Mouse (Mus musculus) CH12.LX (cell line): ENCODE data around the gene Ctbp1. TPM values are rescaled to one million over a fixed set of nuclear protein-coding genes. Genes with fewer than 3 reads are reported as not detected.

ENCODE experiments used
- DNase-seq: peaks from one replicate; pipeline ENCODE4 v3.0.0-alpha.2; 2013; ENCODE audit errors: extremely low read depth
- H3K27ac ChIP-seq: 2 replicates; pipeline ENCODE4 v1.5.1; 2012; ENCODE audit warnings: low read depth, mild to moderate bottlenecking, control low read depth, moderate library complexity; ENCODE audit not compliant: insufficient read depth
- H3K27me3 ChIP-seq: replicated peaks from 2 replicates; pipeline ENCODE3; 2012; ENCODE audit warnings: inconsistent platforms
- H3K36me3 ChIP-seq, 2 experiments: replicated peaks in 1 of 2; 2 replicates each; pipeline versions ENCODE3 to v1.6.1; 2012; ENCODE audit warnings: inconsistent platforms in 1 of 2, low read length in 1 of 2, mild to moderate bottlenecking in 1 of 2, mixed read lengths in 1 of 2, moderate library complexity in 1 of 2; ENCODE audit not compliant: control insufficient read depth in 1 of 2, insufficient read depth in 1 of 2
- H3K4me1 ChIP-seq, 2 experiments: 2 replicates each; pipeline ENCODE4 v1.6.1; 2012; ENCODE audit warnings: inconsistent platforms in 1 of 2, moderate library complexity in 1 of 2; ENCODE audit not compliant: insufficient read depth in 2 of 2, control insufficient read depth in 1 of 2
- H3K4me2 ChIP-seq: 2 replicates; pipeline ENCODE4 v1.6.1; 2012; ENCODE audit warnings: low read depth, mild to moderate bottlenecking, control low read depth; ENCODE audit not compliant: poor library complexity, insufficient read depth, severe bottlenecking
- H3K4me3 ChIP-seq, 3 experiments: fragments of 150-350 bp in 1 of 3; sonication (generic) in 1 of 3; replicated peaks in 1 of 3; 2 replicates each; pipeline versions ENCODE3 to v1.5.1; 2011 to 2012; ENCODE audit warnings: low read depth in 2 of 3, low read length in 2 of 3, mild to moderate bottlenecking in 2 of 3, moderate library complexity in 2 of 3, control low read depth in 1 of 3, improper control_type of control experiment in 1 of 3, inconsistent platforms in 1 of 3, mixed read lengths in 1 of 3; ENCODE audit not compliant: poor library complexity in 1 of 3
- H3K79me2 ChIP-seq: replicated peaks from 2 replicates; pipeline ENCODE4 v1.6.1; 2012; ENCODE audit warnings: mild to moderate bottlenecking, moderate library complexity; ENCODE audit not compliant: control insufficient read depth, poor library complexity, insufficient read depth, severe bottlenecking; ENCODE audit errors: extremely low read depth
- H3K9ac ChIP-seq: 2 replicates; pipeline ENCODE4 v1.6.1; 2012; ENCODE audit warnings: low read depth, mild to moderate bottlenecking, control low read depth, moderate library complexity; ENCODE audit not compliant: insufficient read depth
- H3K9me3 ChIP-seq: replicated peaks from 2 replicates; pipeline ENCODE3; 2012; ENCODE audit warnings: low read length, inconsistent platforms, mixed read lengths
- BHLHE40 ChIP-seq: IDR thresholded peaks from 2 replicates; pipeline ENCODE4 v1.6.1; 2011; ENCODE audit warnings: mild to moderate bottlenecking, low read depth, low read length, improper control_type of control experiment
- CHD1 ChIP-seq: IDR thresholded peaks from 2 replicates; pipeline ENCODE4 v1.6.1; 2012; ENCODE audit warnings: low read depth, low read length, improper control_type of control experiment, inconsistent platforms
- CHD2 ChIP-seq: IDR thresholded peaks from 2 replicates; pipeline ENCODE4 v1.6.1; 2011; ENCODE audit warnings: low read length, improper control_type of control experiment
- E2F4 ChIP-seq: IDR thresholded peaks from 2 replicates; pipeline ENCODE4 v1.6.1; 2011; ENCODE audit warnings: low read depth, low read length, improper control_type of control experiment; ENCODE audit not compliant: insufficient replicate concordance
- ELF1 ChIP-seq: IDR thresholded peaks from 2 replicates; pipeline ENCODE4 v1.6.1; 2014; ENCODE audit warnings: low read depth, mild to moderate bottlenecking, inconsistent platforms, low read length, improper control_type of control experiment
- JUN ChIP-seq: IDR thresholded peaks from 2 replicates; pipeline ENCODE4 v1.6.1; 2011; ENCODE audit warnings: low read depth, mild to moderate bottlenecking, low read length, improper control_type of control experiment, moderate library complexity; ENCODE audit not compliant: insufficient read depth
- JUND ChIP-seq: conservative IDR thresholded peaks from 2 replicates; pipeline ENCODE4 v1.6.1; 2011; ENCODE audit warnings: low read depth, low read length, improper control_type of control experiment
- KAT2A ChIP-seq: IDR thresholded peaks from 2 replicates; pipeline ENCODE4 v1.6.1; 2012; ENCODE audit warnings: low read length, improper control_type of control experiment, inconsistent platforms; ENCODE audit not compliant: insufficient replicate concordance
- MAFK ChIP-seq: IDR thresholded peaks from 2 replicates; pipeline ENCODE4 v1.6.1; 2011; ENCODE audit warnings: low read length, improper control_type of control experiment; ENCODE audit not compliant: insufficient replicate concordance
- MAZ ChIP-seq: IDR thresholded peaks from 2 replicates; pipeline ENCODE4 v1.6.1; 2012; ENCODE audit warnings: low read depth, mild to moderate bottlenecking, inconsistent platforms, low read length, improper control_type of control experiment, moderate library complexity
- MEF2A ChIP-seq: IDR thresholded peaks from 2 replicates; pipeline ENCODE4 v1.6.1; 2014; ENCODE audit warnings: low read depth, mild to moderate bottlenecking, inconsistent platforms, low read length, improper control_type of control experiment, borderline replicate concordance
- MXI1 ChIP-seq: IDR thresholded peaks from 2 replicates; pipeline ENCODE4 v1.6.1; 2011; ENCODE audit warnings: mild to moderate bottlenecking, low read depth, low read length, improper control_type of control experiment
- NELFE ChIP-seq: IDR thresholded peaks from 2 replicates; pipeline ENCODE4 v1.6.1; 2011; ENCODE audit warnings: low read depth, low read length, improper control_type of control experiment
- PAX5 ChIP-seq: IDR thresholded peaks from 2 replicates; pipeline ENCODE4 v1.6.1; 2012; ENCODE audit warnings: low read length, inconsistent platforms, mixed read lengths
- POLR2A ChIP-seq: IDR thresholded peaks from 2 replicates; pipeline ENCODE4 v1.6.1; 2011; ENCODE audit warnings: low read depth, mild to moderate bottlenecking, improper control_type of control experiment, low read length
- POLR2AphosphoS2 ChIP-seq: IDR thresholded peaks from 2 replicates; pipeline ENCODE4 v1.6.1; 2011; ENCODE audit warnings: low read depth, low read length, improper control_type of control experiment
- RCOR1 ChIP-seq: conservative IDR thresholded peaks from 2 replicates; pipeline ENCODE4 v1.6.1; 2012; ENCODE audit warnings: low read depth, mild to moderate bottlenecking, inconsistent platforms, low read length, improper control_type of control experiment
- SIN3A ChIP-seq: IDR thresholded peaks from 2 replicates; pipeline ENCODE4 v1.6.1; 2012; ENCODE audit warnings: low read length, improper control_type of control experiment, inconsistent platforms
- TCF12 ChIP-seq: IDR thresholded peaks from 2 replicates; pipeline ENCODE4 v1.6.1; 2014; ENCODE audit warnings: low read depth, mild to moderate bottlenecking, inconsistent platforms, low read length, improper control_type of control experiment
- USF1 ChIP-seq: IDR thresholded peaks from 2 replicates; pipeline ENCODE4 v1.6.1; 2014; ENCODE audit warnings: low read depth, mild to moderate bottlenecking, inconsistent platforms, low read length, improper control_type of control experiment
- USF2 ChIP-seq: conservative IDR thresholded peaks from 2 replicates; pipeline ENCODE4 v1.6.1; 2011; ENCODE audit warnings: low read depth, low read length, improper control_type of control experiment
- ZKSCAN1 ChIP-seq: IDR thresholded peaks from 2 replicates; pipeline ENCODE4 v1.6.1; 2012; ENCODE audit warnings: low read depth, inconsistent platforms, low read length, improper control_type of control experiment, borderline replicate concordance
- dilution Hi-C: fragments of 300-500 bp; cut with MboI; formaldehyde crosslinking; loops from 2 replicates; pipeline ENCODE4 v1.14.3; 2020; ENCODE audit warnings: low sequenced_read_pairs; ENCODE audit not compliant: extremely low pct_unique_long_range_greater_than_20kb, extremely low pct_ligation_motif_present
- in situ Hi-C: fragments of 300-500 bp; cut with MboI; formaldehyde crosslinking; loops from 3 replicates; pipeline ENCODE4 v1.14.3; 2019; ENCODE audit warnings: low sequenced_read_pairs, low pct_ligation_motif_present, low pct_unique_long_range_greater_than_20kb, mixed read lengths
- polyA plus RNA-seq: library from polyadenylated mRNA; unstranded; fragments of >175 nt; gene quantifications from 2 replicates; pipeline ENCODE4 v1.2.1, GENCODE M21; 2012; ENCODE audit warnings: low read depth; ENCODE audit not compliant: insufficient read length
- total RNA-seq, 2 experiments: library from RNA; depleted of rRNA; stranded (reverse); fragments of 300-350 nt in 1 of 2; fragments of >200 nt in 1 of 2; gene quantifications; 2 replicates each; pipeline ENCODE4 v1.2.3; 2012 to 2014

The Ctbp1 gene
- total and polyA plus RNA-seq, 3 experiments = 109 to 187 (median 167) TPM

- TF ChIP-seq JUN = no peak
- no peak for TF ChIP-seq ZKSCAN1
- TF ChIP-seq PAX5 = no peak
- no peak for TF ChIP-seq MEF2A
- no peak for TF ChIP-seq POLR2AphosphoS2
- no peak for TF ChIP-seq CHD1
- no peak for TF ChIP-seq MAFK
- TF ChIP-seq POLR2A = no peak
- TF ChIP-seq MAZ = no peak
- no peak for TF ChIP-seq SIN3A
- TF ChIP-seq CHD2 = no peak
- TF ChIP-seq RCOR1 = no peak
- TF ChIP-seq JUND = no peak
- TF ChIP-seq BHLHE40 = no peak
- no peak for TF ChIP-seq USF1
- TF ChIP-seq E2F4 = no peak
- TF ChIP-seq ELF1 = no peak
Measured at GRCm38 (mm10) chr5:33278950-33279349, 4.2 kb upstream of the Ctbp1 start (continued).

GRCm38 (mm10) chr5:33277286-33277685 is 2.5 kb upstream of the Ctbp1 start:
- H3K4me1 ChIP-seq = peaks cover 11 to 24% of the 10 kb centered on the region in 2 experiments
- H3K27me3 ChIP-seq = no peaks in the 10 kb centered on the region
- H3K27ac ChIP-seq = no peak overlapping the region
- no peak for TF ChIP-seq MEF2A
- TF ChIP-seq NELFE = no peak
- no peak for TF ChIP-seq ELF1
- TF ChIP-seq TCF12 = no peak
- no peak for TF ChIP-seq BHLHE40
- TF ChIP-seq USF1 = no peak
- no peak for TF ChIP-seq POLR2A
- TF ChIP-seq KAT2A = no peak
- no peak for TF ChIP-seq MXI1
- no peak for TF ChIP-seq USF2
- TF ChIP-seq, all 38 proteins: peak for 0
- in situ Hi-C loops = no loop called here
- dilution Hi-C loops = no loop called here
- DNase-seq = no peak
- Histone ChIP-seq H3K9me3 (no peaks in the 10 kb centered on the region), H3K9ac (no peak overlapping the region), H3K79me2 (peaks cover 19% of the 10 kb centered on the region), H3K4me3 (no peak overlapping the region), H3K4me2 (no peak overlapping the region), H3K36me3 (peaks cover 8 to 12% of the 10 kb centered on the region in 2 experiments)
